ENCODE assay signal across 9 mouse cellular contexts in the genomic region with DNA sequence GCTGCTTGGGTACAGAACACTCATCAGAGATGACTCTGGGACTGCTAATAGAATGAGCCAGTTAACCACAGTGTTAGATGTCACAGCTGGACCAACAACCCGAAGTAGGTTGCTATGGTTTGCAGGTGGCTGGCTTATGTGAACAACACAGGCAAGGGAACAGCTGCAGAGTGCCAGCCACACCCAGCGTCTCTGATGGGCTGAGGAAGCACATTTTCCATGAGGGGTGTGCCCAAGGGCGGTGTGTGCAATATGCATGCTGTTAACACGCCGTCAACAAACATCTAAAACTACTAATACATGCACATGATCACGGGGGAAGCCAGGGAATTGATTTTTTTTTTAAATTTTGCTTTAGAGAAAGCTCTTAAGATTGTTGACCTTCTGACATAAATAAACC.
A peak's percentile ranks its signal among the peaks of the same experiment; 100 is the strongest.
DNase-seq lines count a peak whose midpoint lies in the region; ATAC-seq and TF ChIP-seq lines count a peak whose summit lies in the region.
"Had no signal": no experiment of that assay in that cellular context is flagged by ENCODE, and none has a peak within 500 bp of the region (broad histone marks: within the 10 kb centered on the region; RNA-seq: fewer than 3 reads in every experiment).

No protein-coding gene starts in this region.

- H3K4me1 ChIP-seq in forebrain, postnatal 0 days (ENCODE audit: insufficient read depth) = peaks cover 5% of the 10 kb centered on the region; the same call in 1 of the 2 replicates
- H3K4me1 ChIP-seq in forebrain, embryonic 10.5 days = peaks cover 13% of the 10 kb centered on the region
- H3K4me1 ChIP-seq in embryonic facial prominence, embryonic 15.5 days = peaks cover 5% of the 10 kb centered on the region; the same call in 1 of the 2 replicates

- peak; percentile 28; the same call in 1 of the 2 replicates for ATAC-seq in forebrain, postnatal 0 days
- ATAC-seq in embryonic facial prominence, embryonic 15.5 days (ENCODE audit: insufficient number of reproducible peaks, low FRiP score, low TSS enrichment, low read depth) = peak; percentile 76; the same call in 1 of the 2 replicates

- H3K27me3 ChIP-seq in forebrain, postnatal 0 days (ENCODE audit: insufficient read depth, low read length) = no peaks in the 10 kb centered on the region
- no peaks in the 10 kb centered on the region for H3K27me3 ChIP-seq in forebrain, embryonic 10.5 days (ENCODE audit: poor library complexity, severe bottlenecking)
- no peaks in the 10 kb centered on the region for H3K27me3 ChIP-seq in embryonic facial prominence, embryonic 15.5 days

- H3K27ac ChIP-seq in forebrain, postnatal 0 days (ENCODE audit: low read depth, low read length) = no peak overlapping the region
- H3K27ac ChIP-seq in forebrain, embryonic 10.5 days = no peak overlapping the region
- H3K27ac ChIP-seq in embryonic facial prominence, embryonic 15.5 days (replicated peaks) = no peak overlapping the region

- H3K4me3 ChIP-seq in forebrain, postnatal 0 days (ENCODE audit: low read depth, low read length) = no peak overlapping the region
- no peak overlapping the region for H3K4me3 ChIP-seq in forebrain, embryonic 10.5 days
- no peak overlapping the region for H3K4me3 ChIP-seq in embryonic facial prominence, embryonic 15.5 days (replicated peaks)

- no peak for DNase-seq in forebrain, postnatal 0 days
- no peak for DNase-seq in forebrain, embryonic 10.5 days (ENCODE audit: extremely low spot score, low spot score)
- peak; percentile 28 for DNase-seq in lung, postnatal 25 days (ENCODE audit: low spot score)
- peak; percentile 86 to 92 for DNase-seq in thymus, adult 18-20 months
- DNase-seq in layer of hippocampus, adult 18-20 months (ENCODE audit: low spot score in 2 of 2) = no peak
- DNase-seq in ovary, postnatal 14 days (ENCODE audit: low spot score) = no peak
- DNase-seq in kidney, postnatal 25 days = no peak
- DNase-seq: layer of hippocampus, postnatal 36 days had no signal

- H3K4me2 ChIP-seq in forebrain, postnatal 0 days (ENCODE audit: low read depth) = no peak overlapping the region
- no peak overlapping the region for H3K4me2 ChIP-seq in embryonic facial prominence, embryonic 15.5 days (replicated peaks)

- H3K36me3 ChIP-seq in forebrain, postnatal 0 days (ENCODE audit: insufficient read depth) = no peaks in the 10 kb centered on the region
- 0 out of 2 replicates have a peak, but pooled peaks cover 5% of the 10 kb centered on the region for H3K36me3 ChIP-seq in forebrain, embryonic 10.5 days (replicated peaks)
- no peaks in the 10 kb centered on the region for H3K36me3 ChIP-seq in embryonic facial prominence, embryonic 15.5 days

- 65% methylated on average over 6 of the region's 6 CpGs for WGBS in forebrain, postnatal 0 days
- 92% methylated on average over 6 of the region's 6 CpGs for WGBS in forebrain, embryonic 10.5 days
- 43% methylated on average over 6 of the region's 6 CpGs for WGBS in embryonic facial prominence, embryonic 15.5 days

- no peak for TF ChIP-seq CTCF in forebrain, postnatal 0 days (IDR thresholded peaks at IDR 0.05; ENCODE audit: low read depth)

- no peak overlapping the region for H3K9ac ChIP-seq in forebrain, postnatal 0 days
- H3K9ac ChIP-seq in embryonic facial prominence, embryonic 15.5 days = no peak overlapping the region

- H3K9me3 ChIP-seq in forebrain, postnatal 0 days (ENCODE audit: low read length) = no peaks in the 10 kb centered on the region
- no peaks in the 10 kb centered on the region for H3K9me3 ChIP-seq in forebrain, embryonic 10.5 days
- no peaks in the 10 kb centered on the region for H3K9me3 ChIP-seq in embryonic facial prominence, embryonic 15.5 days (replicated peaks)

Comparison
In these comparisons a context has a peak if more than half of its experiments do, and no peak if none do; other contexts are left out.
1. DNase-seq: peak in lung, postnatal 25 days (single experiment) and thymus, adult 18-20 months (2 of 2); none in forebrain, postnatal 0 days (single experiment), forebrain, embryonic 10.5 days (single experiment), layer of hippocampus, adult 18-20 months (0 of 2), ovary, postnatal 14 days (single experiment) and kidney, postnatal 25 days (0 of 2).